Mouse (Mus musculus) forebrain, embryonic 14.5 days (tissue): ENCODE measurements around the gene Gnb1. TPM values are rescaled to one million over a fixed set of nuclear protein-coding genes. Genes with fewer than 3 reads are reported as not detected.

Source experiments
- ATAC-seq: fragments of 200-750 bp; cut with Nextera tagmentation; 2 replicates; pipeline ENCODE4 v1.8.0; 2017; ENCODE audit warnings: mild to moderate bottlenecking, moderate library complexity
- DNase-seq: peaks from one replicate; pipeline ENCODE4 v3.0.0-alpha.2; 2015; ENCODE audit warnings: low spot score
- H3K27ac ChIP-seq: fragments of 300-500 bp; sonication (generic); 2 replicates; pipeline ENCODE4 v1.5.1; 2014; ENCODE audit warnings: low read depth, mild to moderate bottlenecking, control low read depth, low read length, moderate library complexity
- H3K27me3 ChIP-seq: fragments of 300-500 bp; sonication (generic); replicated peaks from 2 replicates; pipeline ENCODE4 v1.6.1; 2014; ENCODE audit warnings: low read length, control low read depth, mixed read lengths; ENCODE audit not compliant: control insufficient read depth, insufficient read depth
- H3K36me3 ChIP-seq: fragments of 300-500 bp; sonication (generic); 2 replicates; pipeline ENCODE4 v1.6.1; 2014; ENCODE audit warnings: low read length, control low read depth; ENCODE audit not compliant: control insufficient read depth, insufficient read depth
- H3K4me1 ChIP-seq: fragments of 300-500 bp; sonication (generic); 2 replicates; pipeline ENCODE4 v1.6.1; 2014; ENCODE audit warnings: antibody characterized with exemption, low read length, control low read depth; ENCODE audit not compliant: control insufficient read depth, insufficient read depth
- H3K4me2 ChIP-seq: fragments of 300-500 bp; sonication (generic); 2 replicates; pipeline ENCODE4 v1.6.1; 2014; ENCODE audit warnings: mild to moderate bottlenecking, control low read depth, low read length
- H3K4me3 ChIP-seq: fragments of 300-500 bp; sonication (generic); 2 replicates; pipeline ENCODE4 v1.5.1; 2014; ENCODE audit warnings: low read depth, low read length, control low read depth
- H3K9ac ChIP-seq: fragments of 300-500 bp; sonication (generic); 2 replicates; pipeline ENCODE4 v1.6.1; 2014; ENCODE audit warnings: mild to moderate bottlenecking, low read length, control low read depth, moderate library complexity
- H3K9me3 ChIP-seq: fragments of 300-500 bp; sonication (generic); replicated peaks from 2 replicates; pipeline ENCODE4 v1.6.1; 2016; ENCODE audit warnings: low read length, control low read depth, mixed read lengths; ENCODE audit not compliant: control insufficient read depth
- whole genome bisulfite sequencing: fragments of 180-500 bp; shearing (Covaris S2); extraction: QIAGEN DNeasy Blood & Tissue Kit; methylation state at CpG from one replicate; pipeline ENCODE4 v1.1.7; 2014; 5-methylcytosine and 5-hydroxymethylcytosine counted together
- polyA plus RNA-seq: library from polyadenylated mRNA; unstranded; fragments of >200 nt; fragmentation: Nextera tagmentation; extraction: Ambion mirVana; gene quantifications from 2 replicates; pipeline ENCODE4 v1.2.1, GENCODE M21; 2014

Gnb1 gene
- polyA plus RNA-seq, 1 experiment from 2014 or later, result 1,105 TPM

DNA sequence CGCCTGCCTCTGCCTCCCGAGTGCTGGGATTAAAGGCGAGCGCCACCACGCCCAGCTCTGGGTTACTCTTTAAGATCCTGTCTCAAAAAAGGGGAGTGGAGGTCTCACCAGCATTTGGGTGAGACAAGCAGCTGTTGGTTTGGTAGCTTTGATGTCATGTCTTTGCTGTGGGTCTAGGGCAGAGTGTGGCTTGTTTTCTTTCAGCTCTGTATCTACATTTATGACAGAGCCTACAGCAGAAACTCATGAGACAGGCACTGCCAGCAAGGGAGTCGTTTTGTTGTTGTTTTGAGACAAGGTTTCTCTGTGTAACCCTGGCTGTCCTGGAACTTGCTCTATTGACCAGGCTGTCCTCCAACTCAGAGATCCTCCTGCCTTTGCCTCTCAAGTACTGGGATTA lies 112.6 kb downstream of the Gnb1 start:
- Histone ChIP-seq H3K9me3 (no peaks in the 10 kb centered on the region), H3K4me1 (peaks cover 3% of the 10 kb centered on the region), H3K27me3 (no peaks in the 10 kb centered on the region), H3K4me2 (no peak overlapping the region), H3K4me3 (no peak overlapping the region), H3K9ac (no peak overlapping the region), H3K36me3 (peaks cover 27% of the 10 kb centered on the region), H3K27ac (no peak overlapping the region)
- DNase-seq (no peak), ATAC-seq (no peak)
- WGBS, result 92% methylated on average over 6 of the region's 6 CpGs

DNA sequence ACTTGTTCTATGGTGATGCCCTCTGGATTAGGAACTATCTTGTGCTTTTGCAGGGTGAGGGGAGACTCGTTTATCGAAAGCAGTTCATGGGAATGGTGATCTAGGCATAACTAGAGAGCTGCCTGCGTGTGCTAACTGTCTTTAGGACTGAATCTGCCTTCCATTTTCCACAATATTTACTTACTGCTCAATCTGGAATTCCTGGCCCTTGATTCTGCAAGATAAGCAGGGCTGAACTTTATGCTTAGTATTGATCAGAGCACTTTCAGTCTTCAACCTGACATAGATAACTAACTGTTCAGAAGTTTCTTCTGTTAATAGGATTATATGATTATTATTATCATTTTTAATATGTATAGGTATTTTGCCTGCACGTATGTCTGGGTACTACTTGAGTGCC lies 114.0 kb downstream of the Gnb1 start:
- DNase-seq, result no peak
- no peak for ATAC-seq
- 95% methylated on average over 4 of the region's 4 CpGs for WGBS
- Histone ChIP-seq H3K9ac (no peak overlapping the region), H3K36me3 (peaks cover 32% of the 10 kb centered on the region), H3K9me3 (no peaks in the 10 kb centered on the region), H3K27ac (no peak overlapping the region), H3K27me3 (no peaks in the 10 kb centered on the region), H3K4me1 (peaks cover 3% of the 10 kb centered on the region), H3K4me3 (no peak overlapping the region), H3K4me2 (no peak overlapping the region)

DNA sequence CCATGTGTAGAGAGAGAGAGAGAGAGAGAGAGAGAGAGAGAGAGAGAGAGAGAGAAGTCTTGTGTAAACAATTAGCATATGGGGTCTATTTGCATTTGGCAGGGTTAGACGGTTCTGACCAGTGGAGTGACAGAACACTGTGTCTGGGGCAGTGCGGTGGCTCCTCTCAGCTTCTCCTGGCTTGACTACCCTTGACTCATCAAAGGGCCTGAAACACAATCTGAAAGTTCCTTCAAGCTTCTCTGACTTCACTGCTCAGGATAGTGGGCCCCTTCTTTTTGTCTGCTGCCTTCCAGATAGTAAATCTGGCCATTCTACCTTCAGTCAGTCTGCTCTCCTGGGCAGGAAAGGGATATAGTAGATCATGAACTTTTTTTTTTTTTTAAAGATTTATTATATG lies 115.7 kb downstream of the Gnb1 start:
- ATAC-seq (no peak), DNase-seq (no peak)
- Histone ChIP-seq H3K36me3 (peaks cover 46% of the 10 kb centered on the region), H3K9me3 (no peaks in the 10 kb centered on the region), H3K4me3 (no peak overlapping the region), H3K27ac (no peak overlapping the region), H3K4me1 (peaks cover 3% of the 10 kb centered on the region), H3K27me3 (no peaks in the 10 kb centered on the region), H3K9ac (no peak overlapping the region), H3K4me2 (no peak overlapping the region)
- 80% methylated on average over 2 of the region's 2 CpGs for WGBS

Other genes starting within 250 kb of the Gnb1 start
- 81.2 and 87.4 TPM in 2 replicates for gene Faap20, start 241.6 kb upstream of the Gnb1 start, polyA plus RNA-seq
- 45.4 and 52.5 TPM in 2 replicates for gene Prkcz, start 130.0 kb upstream of the Gnb1 start, polyA plus RNA-seq
- 1.2 and 1.7 TPM in 2 replicates for gene Gabrd, start 93.2 kb upstream of the Gnb1 start, polyA plus RNA-seq
- 3.9 and 4.5 TPM in 2 replicates for gene Cfap74, start 82.2 kb upstream of the Gnb1 start, polyA plus RNA-seq
- gene Tmem52, start 22.2 kb upstream of the Gnb1 start, polyA plus RNA-seq, result 0.40 TPM in 1 of 2 replicates, not detected in the other
- 106 and 120 TPM in 2 replicates for gene Nadk, start 71.0 kb downstream of the Gnb1 start, polyA plus RNA-seq
- gene Slc35e2, start 110.1 kb downstream of the Gnb1 start, polyA plus RNA-seq, result 10.9 and 12.1 TPM in 2 replicates
- gene Cdk11b, start 133.5 kb downstream of the Gnb1 start, polyA plus RNA-seq, result 39.9 and 42.8 TPM in 2 replicates
- gene Gm10563, start 154.0 kb downstream of the Gnb1 start, polyA plus RNA-seq, result not detected in 2 replicates
- gene Mmp23, start 162.0 kb downstream of the Gnb1 start, polyA plus RNA-seq, result 0.97 and 2.1 TPM in 2 replicates
- gene Mib2, start 177.8 kb downstream of the Gnb1 start, polyA plus RNA-seq, result 25.2 and 34.5 TPM in 2 replicates
- 3.2 and 3.8 TPM in 2 replicates for gene Fndc10, start 203.0 kb downstream of the Gnb1 start, polyA plus RNA-seq
- 153 and 179 TPM in 2 replicates for gene Ssu72, start 213.4 kb downstream of the Gnb1 start, polyA plus RNA-seq
- gene Tmem240, start 243.4 kb downstream of the Gnb1 start, polyA plus RNA-seq, result 3.4 and 3.5 TPM in 2 replicates